In genomic region chr11:50229252-50229910, GRCm38 (mm10) we compare ENCODE assay signal across 9 mouse cellular contexts. TPM values are rescaled to one million over a fixed set of nuclear protein-coding genes. Genes with fewer than 3 reads are reported as not detected.
DNase-seq lines count a peak whose midpoint lies in the region; ATAC-seq and TF ChIP-seq lines count a peak whose summit lies in the region.
"Had no signal": no experiment of that assay in that cellular context is flagged by ENCODE, and none has a peak within 500 bp of the region (broad histone marks: within the 10 kb centered on the region; RNA-seq: fewer than 3 reads in every experiment).

No protein-coding gene starts in this region.

- H3K9ac ChIP-seq in heart, embryonic 12.5 days: 0 out of 2 replicates have a peak overlapping the region, but pooled peaks have one; percentile 13
- no peak overlapping the region; the same call in 1 of the 2 replicates for H3K9ac ChIP-seq in hindbrain, postnatal 0 days (replicated peaks; ENCODE audit: low read length)
- H3K9ac ChIP-seq: lung, embryonic 15.5 days had no signal

- DNase-seq in heart, adult 8-10 months (ENCODE audit: low spot score): no peak
- DNase-seq in 416B (ENCODE audit: low read depth): peak; percentile 51
- peak; percentile 62 for DNase-seq in hindbrain, postnatal 0 days (ENCODE audit: low spot score)
- DNase-seq in natural killer cell, adult 2 months (ENCODE audit: low spot score in 2 of 2): no peak
- DNase-seq in right cerebral cortex, postnatal 36 days (ENCODE audit: low spot score in 2 of 2): no peak
- DNase-seq in layer of hippocampus, adult 11-12 months (ENCODE audit: low spot score): no peak

- peaks cover 38% of the 10 kb centered on the region for H3K27me3 ChIP-seq in heart, embryonic 12.5 days (replicated peaks)
- no peaks in the 10 kb centered on the region for H3K27me3 ChIP-seq in hindbrain, postnatal 0 days (ENCODE audit: insufficient read depth, low read length)
- H3K27me3 ChIP-seq: lung, embryonic 15.5 days had no signal

- no peak overlapping the region for H3K4me2 ChIP-seq in heart, embryonic 12.5 days
- H3K4me2 ChIP-seq in hindbrain, postnatal 0 days (ENCODE audit: low read depth, low read length): no peak overlapping the region
- H3K4me2 ChIP-seq: lung, embryonic 15.5 days had no signal

- ATAC-seq in heart, embryonic 12.5 days (ENCODE audit: insufficient number of reproducible peaks, low FRiP score): no peak
- peak; percentile 32; the same call in 1 of the 2 replicates for ATAC-seq in cerebellum, adult (ENCODE audit: insufficient number of reproducible peaks, low FRiP score, low TSS enrichment)
- no peak for ATAC-seq in hindbrain, postnatal 0 days

- H3K27ac ChIP-seq in heart, embryonic 12.5 days (ENCODE audit: poor library complexity, severe bottlenecking): no peak overlapping the region
- H3K27ac ChIP-seq in hindbrain, postnatal 0 days: peak overlapping the region; percentile 34; the same call in 1 of the 2 replicates
- H3K27ac ChIP-seq: lung, embryonic 15.5 days had no signal

- H3K4me3 ChIP-seq in heart, embryonic 12.5 days: no peak overlapping the region
- H3K4me3 ChIP-seq in hindbrain, postnatal 0 days (ENCODE audit: low read length): no peak overlapping the region
- H3K4me3 ChIP-seq: lung, embryonic 15.5 days had no signal

- peaks cover 26% of the 10 kb centered on the region for H3K4me1 ChIP-seq in heart, embryonic 12.5 days (replicated peaks)
- peaks cover 32% of the 10 kb centered on the region for H3K4me1 ChIP-seq in hindbrain, postnatal 0 days (ENCODE audit: insufficient read depth, low read length)

- peaks cover 35% of the 10 kb centered on the region for H3K36me3 ChIP-seq in heart, embryonic 12.5 days
- H3K36me3 ChIP-seq in hindbrain, postnatal 0 days (ENCODE audit: insufficient read depth, low read length): peaks cover 25% of the 10 kb centered on the region

- WGBS in heart, embryonic 12.5 days: 62% methylated on average over 7 of the region's 7 CpGs
- WGBS in hindbrain, postnatal 0 days: 42% methylated on average over 7 of the region's 7 CpGs

- TF ChIP-seq CTCF in hindbrain, postnatal 0 days (IDR thresholded peaks at IDR 0.05; ENCODE audit: low read depth): no peak

- H3K9me3 ChIP-seq in heart, embryonic 12.5 days (replicated peaks): no peaks in the 10 kb centered on the region
- no peaks in the 10 kb centered on the region for H3K9me3 ChIP-seq in hindbrain, postnatal 0 days (ENCODE audit: low read length)
- H3K9me3 ChIP-seq: lung, embryonic 15.5 days had no signal

RNA-seq across cellular contexts. Expression of gene Ltc4s, which starts 9.0 kb away (rescaled TPM):
- 0.63 and 0.70 TPM in 2 replicates for polyA plus RNA-seq in heart, embryonic 12.5 days (2016; fragmentation: Nextera tagmentation; extraction: Ambion mirVana)
- total RNA-seq in heart, adult 8-10 months (2022): 10 to 100 TPM in 1 of 4 experiments, 1 to 10 TPM in 3; 4.7 to 11.8 (median 6.6) TPM
- total RNA-seq in hindbrain, postnatal 0 days (2014; rRNA removed): 4.0 and 6.8 TPM in 2 replicates
- 5.9 and 7.1 TPM in 2 replicates for polyA plus RNA-seq in hindbrain, postnatal 0 days (2015; fragmentation: Nextera tagmentation; extraction: Ambion mirVana)

RNA-seq across cellular contexts. Expression of gene Mgat4b, which starts 18.7 kb away (rescaled TPM):
- 35.4 and 39.3 TPM in 2 replicates for polyA plus RNA-seq in heart, embryonic 12.5 days (2016; fragmentation: Nextera tagmentation; extraction: Ambion mirVana)
- 10 to 100 TPM; 68.4 to 90.0 (median 76.3) TPM for total RNA-seq in heart, adult 8-10 months (2022)
- total RNA-seq in hindbrain, postnatal 0 days (2014; rRNA removed): 108 and 134 TPM in 2 replicates
- polyA plus RNA-seq in hindbrain, postnatal 0 days (2015; fragmentation: Nextera tagmentation; extraction: Ambion mirVana): 67.8 and 74.6 TPM in 2 replicates

RNA-seq across cellular contexts. Expression of gene Sqstm1, which starts 18.8 kb away (rescaled TPM):
- 209 and 210 TPM in 2 replicates for polyA plus RNA-seq in heart, embryonic 12.5 days (2016; fragmentation: Nextera tagmentation; extraction: Ambion mirVana)
- 100 to 1,000 TPM; 431 to 551 (median 475) TPM for total RNA-seq in heart, adult 8-10 months (2022)
- 289 and 299 TPM in 2 replicates for total RNA-seq in hindbrain, postnatal 0 days (2014; rRNA removed)
- polyA plus RNA-seq in hindbrain, postnatal 0 days (2015; fragmentation: Nextera tagmentation; extraction: Ambion mirVana): 412 and 450 TPM in 2 replicates

RNA-seq across cellular contexts. Expression of gene Mrnip, which starts 55.1 kb away (rescaled TPM):
- 10.1 and 11.6 TPM in 2 replicates for polyA plus RNA-seq in heart, embryonic 12.5 days (2016; fragmentation: Nextera tagmentation; extraction: Ambion mirVana)
- total RNA-seq in heart, adult 8-10 months (2022): 1 to 10 TPM; 1.6 to 3.5 (median 2.7) TPM
- total RNA-seq in hindbrain, postnatal 0 days (2014; rRNA removed): 40.8 and 44.2 TPM in 2 replicates
- 33.5 and 34.0 TPM in 2 replicates for polyA plus RNA-seq in hindbrain, postnatal 0 days (2015; fragmentation: Nextera tagmentation; extraction: Ambion mirVana)

Comparison
In these comparisons a context has a peak if more than half of its experiments do, and no peak if none do; other contexts are left out.
1. DNase-seq: peak in 416B (single experiment) and hindbrain, postnatal 0 days (single experiment); none in heart, adult 8-10 months (single experiment), natural killer cell, adult 2 months (0 of 2), right cerebral cortex, postnatal 36 days (0 of 2) and layer of hippocampus, adult 11-12 months (single experiment).